Mouse (Mus musculus) hindbrain, embryonic 12.5 days (tissue): Measurements from ENCODE around the gene Trappc2l. TPM values are rescaled to one million over a fixed set of nuclear protein-coding genes. Genes with fewer than 3 reads are reported as not detected.
"Not testable (repeated sequence)": the region's sequence is repeated elsewhere in the genome, so short reads cannot be mapped to it uniquely, and the experiment has no call there.

Experiments
- ATAC-seq: fragments of 200-750 bp; cut with Nextera tagmentation; 2 replicates; pipeline ENCODE4 v1.8.0; 2017; ENCODE audit warnings: moderate TSS enrichment; ENCODE audit not compliant: low FRiP score
- H3K27ac ChIP-seq: fragments of 300-500 bp; sonication (generic); 2 replicates; pipeline ENCODE4 v1.5.1; 2016; ENCODE audit warnings: mild to moderate bottlenecking
- H3K27me3 ChIP-seq: fragments of 300-500 bp; sonication (generic); 2 replicates; pipeline ENCODE4 v1.6.1; 2016; ENCODE audit warnings: mild to moderate bottlenecking
- H3K36me3 ChIP-seq: fragments of 300-500 bp; sonication (generic); 2 replicates; pipeline ENCODE4 v1.6.1; 2016; ENCODE audit warnings: mild to moderate bottlenecking
- H3K4me1 ChIP-seq: fragments of 300-500 bp; sonication (generic); 2 replicates; pipeline ENCODE4 v1.6.1; 2016
- H3K4me2 ChIP-seq: fragments of 300-500 bp; sonication (generic); replicated peaks from 2 replicates; pipeline ENCODE4 v1.6.1; 2016; ENCODE audit warnings: mild to moderate bottlenecking
- H3K4me3 ChIP-seq: fragments of 300-500 bp; sonication (generic); 2 replicates; pipeline ENCODE4 v1.5.1; 2016; ENCODE audit warnings: mild to moderate bottlenecking
- H3K9ac ChIP-seq: fragments of 300-500 bp; sonication (generic); 2 replicates; pipeline ENCODE4 v1.6.1; 2016; ENCODE audit warnings: mild to moderate bottlenecking, moderate library complexity
- H3K9me3 ChIP-seq: fragments of 300-500 bp; sonication (generic); replicated peaks from 2 replicates; pipeline ENCODE4 v1.6.1; 2016; ENCODE audit warnings: mild to moderate bottlenecking
- WGBS: fragments of 180-500 bp; shearing (Covaris S2); methylation state at CpG from one replicate; pipeline ENCODE4 v1.1.7; 2016; 5-methylcytosine and 5-hydroxymethylcytosine counted together
- polyA plus RNA-seq: library from polyadenylated mRNA; unstranded; fragments of >200 nt; fragmentation: Nextera tagmentation; extraction: Ambion mirVana; gene quantifications from 2 replicates; pipeline ENCODE4 v1.2.1, GENCODE M21; 2016

Gene Trappc2l
- polyA plus RNA-seq, 1 experiment from 2014 or later: 52.6 TPM

GRCm38 (mm10) chr8:122617947-122618546 is 6.6 kb downstream of the Trappc2l start:
- H3K27me3 ChIP-seq: no peaks in the 10 kb centered on the region
- H3K4me3 ChIP-seq: no peak overlapping the region
- WGBS: 34% methylated on average over 5 of the region's 7 CpGs
- H3K9ac ChIP-seq: no peak overlapping the region
- peaks cover 15% of the 10 kb centered on the region for H3K4me1 ChIP-seq
- ATAC-seq: 0 out of 2 replicates have a peak, but pooled peaks have one; percentile 23
- peaks cover 14% of the 10 kb centered on the region for H3K36me3 ChIP-seq
- H3K27ac ChIP-seq: no peak overlapping the region
- H3K9me3 ChIP-seq: no peaks in the 10 kb centered on the region
- H3K4me2 ChIP-seq: no peak overlapping the region

- Histone ChIP-seq H3K4me1 (peaks cover 15% of the 10 kb centered on the region), H3K4me2 (no peak overlapping the region), H3K9ac (no peak overlapping the region; the same call in 1 of the 2 replicates), H3K36me3 (peaks cover 14% of the 10 kb centered on the region), H3K27ac (no peak overlapping the region), H3K9me3 (no peaks in the 10 kb centered on the region), H3K4me3 (no peak overlapping the region), H3K27me3 (no peaks in the 10 kb centered on the region)
- WGBS: 76% methylated on average over 6 of the region's 6 CpGs
- ATAC-seq: no peak
Observed at GRCm38 (mm10) chr8:122618660-122619378, 7.4 kb downstream of the Trappc2l start.

- ATAC-seq: no peak
- no peak overlapping the region for H3K4me3 ChIP-seq
- H3K9ac ChIP-seq: no peak overlapping the region
- WGBS: 38% methylated on average over 5 of the region's 5 CpGs
- no peaks in the 10 kb centered on the region for H3K9me3 ChIP-seq
- H3K27me3 ChIP-seq: no peaks in the 10 kb centered on the region
- H3K36me3 ChIP-seq: peaks cover 5% of the 10 kb centered on the region; the same call in 1 of the 2 replicates
- peaks cover 17% of the 10 kb centered on the region for H3K4me1 ChIP-seq
- H3K4me2 ChIP-seq: no peak overlapping the region
- no peak overlapping the region for H3K27ac ChIP-seq
Observed at GRCm38 (mm10) chr8:122620446-122620845, 9.0 kb downstream of the Trappc2l start.

- H3K4me2 ChIP-seq: no peak within 1 kb of the TSS
- H3K27me3 ChIP-seq: no peaks in the 10 kb centered on the region
- H3K27ac ChIP-seq: no peak within 1 kb of the TSS
- no peak within 1 kb of the TSS for H3K9ac ChIP-seq
- H3K9me3 ChIP-seq: no peaks in the 10 kb centered on the region
- no peaks in the 10 kb centered on the region for H3K36me3 ChIP-seq
- no peak for ATAC-seq
- WGBS: 72% methylated on average over 6 of the region's 6 CpGs
- H3K4me3 ChIP-seq: no peak within 1 kb of the TSS
- peaks cover 19% of the 10 kb centered on the region for H3K4me1 ChIP-seq
Observed at GRCm38 (mm10) chr8:122622727-122623126, 11.3 kb downstream of the Trappc2l start, which contains the start of gene Pabpn1l. Gene Pabpn1l, minus strand, starts transcription at chr8:122622739.

GRCm38 (mm10) chr8:122623844-122624642 is 12.6 kb downstream of the Trappc2l start:
- 87% methylated on average over 17 of the region's 17 CpGs for WGBS
- Histone ChIP-seq H3K27ac (no peak overlapping the region), H3K4me1 (peaks cover 11% of the 10 kb centered on the region), H3K36me3 (0 out of 2 replicates have a peak, but pooled peaks cover 3% of the 10 kb centered on the region), H3K4me3 (no peak overlapping the region), H3K27me3 (no peaks in the 10 kb centered on the region), H3K9ac (no peak overlapping the region), H3K9me3 (no peaks in the 10 kb centered on the region), H3K4me2 (no peak overlapping the region)
- no peak for ATAC-seq

- 73% methylated on average over 5 of the region's 5 CpGs for WGBS
- Histone ChIP-seq H3K27ac (no peak overlapping the region), H3K4me2 (no peak overlapping the region), H3K27me3 (no peaks in the 10 kb centered on the region), H3K9me3 (no peaks in the 10 kb centered on the region), H3K36me3 (0 out of 2 replicates have a peak, but pooled peaks cover 3% of the 10 kb centered on the region), H3K9ac (no peak overlapping the region), H3K4me3 (no peak overlapping the region), H3K4me1 (peaks cover 8% of the 10 kb centered on the region)
- ATAC-seq: no peak
Observed at GRCm38 (mm10) chr8:122624653-122625052, 13.2 kb downstream of the Trappc2l start.

GRCm38 (mm10) chr8:122625811-122626210 is 14.4 kb downstream of the Trappc2l start:
- WGBS: 82% methylated on average over 9 of the region's 9 CpGs
- H3K9ac ChIP-seq: no peak overlapping the region
- peaks cover 10% of the 10 kb centered on the region; the same call in 1 of the 2 replicates for H3K36me3 ChIP-seq
- H3K27ac ChIP-seq: no peak overlapping the region
- H3K9me3 ChIP-seq: no peaks in the 10 kb centered on the region
- no peak for ATAC-seq
- peaks cover 11% of the 10 kb centered on the region; the same call in 1 of the 2 replicates for H3K4me1 ChIP-seq
- H3K4me2 ChIP-seq: no peak overlapping the region
- H3K27me3 ChIP-seq: peaks cover 5% of the 10 kb centered on the region; the same call in 1 of the 2 replicates
- H3K4me3 ChIP-seq: no peak overlapping the region

GRCm38 (mm10) chr8:122626896-122627295 is 15.5 kb downstream of the Trappc2l start:
- Histone ChIP-seq H3K4me3 (no peak overlapping the region), H3K27ac (no peak overlapping the region), H3K4me1 (peaks cover 12% of the 10 kb centered on the region; the same call in 1 of the 2 replicates), H3K9me3 (no peaks in the 10 kb centered on the region), H3K27me3 (peaks cover 5% of the 10 kb centered on the region; the same call in 1 of the 2 replicates), H3K36me3 (peaks cover 12% of the 10 kb centered on the region; the same call in 1 of the 2 replicates), H3K9ac (no peak overlapping the region), H3K4me2 (no peak overlapping the region)
- no peak for ATAC-seq
- WGBS: 77% methylated on average over 2 of the region's 2 CpGs

GRCm38 (mm10) chr8:122629388-122629787 is 17.9 kb downstream of the Trappc2l start:
- Histone ChIP-seq H3K27ac (no peak overlapping the region), H3K27me3 (peaks cover 5% of the 10 kb centered on the region; the same call in 1 of the 2 replicates), H3K9ac (no peak overlapping the region), H3K4me1 (peaks cover 11% of the 10 kb centered on the region; the same call in 1 of the 2 replicates), H3K4me3 (no peak overlapping the region), H3K9me3 (no peaks in the 10 kb centered on the region), H3K4me2 (no peak overlapping the region), H3K36me3 (peaks cover 30% of the 10 kb centered on the region)
- no peak for ATAC-seq
- 18% methylated on average over 10 of the region's 10 CpGs for WGBS

- Histone ChIP-seq H3K27me3 (peaks cover 7% of the 10 kb centered on the region; the same call in 1 of the 2 replicates), H3K9ac (no peak overlapping the region), H3K36me3 (peaks cover 43% of the 10 kb centered on the region), H3K4me2 (peak overlapping the region; percentile 24; the same call in 1 of the 2 replicates), H3K9me3 (no peaks in the 10 kb centered on the region), H3K4me3 (no peak overlapping the region), H3K4me1 (peaks cover 12% of the 10 kb centered on the region; the same call in 1 of the 2 replicates), H3K27ac (no peak overlapping the region)
- WGBS: 51% methylated on average over 22 of the region's 22 CpGs
- no peak for ATAC-seq
Observed at GRCm38 (mm10) chr8:122630696-122631095, 19.3 kb downstream of the Trappc2l start.

GRCm38 (mm10) chr8:122632134-122632533 is 20.7 kb downstream of the Trappc2l start:
- not testable (repeated sequence) for H3K27ac ChIP-seq, H3K4me3 ChIP-seq, ATAC-seq, H3K4me2 ChIP-seq, H3K9me3 ChIP-seq, H3K27me3 ChIP-seq, H3K9ac ChIP-seq
- Histone ChIP-seq H3K36me3 (peaks cover 51% of the 10 kb centered on the region), H3K4me1 (peaks cover 12% of the 10 kb centered on the region; the same call in 1 of the 2 replicates)
- WGBS: 67% methylated on average over 3 of the region's 3 CpGs

GRCm38 (mm10) chr8:122633205-122633604 is 21.8 kb downstream of the Trappc2l start:
- WGBS: 93% methylated on average over 14 of the region's 14 CpGs
- Histone ChIP-seq H3K27me3 (peaks cover 7% of the 10 kb centered on the region; the same call in 1 of the 2 replicates), H3K9me3 (no peaks in the 10 kb centered on the region), H3K4me3 (no peak overlapping the region), H3K4me1 (peaks cover 13% of the 10 kb centered on the region; the same call in 1 of the 2 replicates), H3K36me3 (peaks cover 60% of the 10 kb centered on the region), H3K9ac (no peak overlapping the region), H3K27ac (no peak overlapping the region), H3K4me2 (no peak overlapping the region)
- ATAC-seq: no peak
